Mouse (Mus musculus): Measurements from ENCODE around the gene Mgat5.

Mgat5 gene

DNA sequence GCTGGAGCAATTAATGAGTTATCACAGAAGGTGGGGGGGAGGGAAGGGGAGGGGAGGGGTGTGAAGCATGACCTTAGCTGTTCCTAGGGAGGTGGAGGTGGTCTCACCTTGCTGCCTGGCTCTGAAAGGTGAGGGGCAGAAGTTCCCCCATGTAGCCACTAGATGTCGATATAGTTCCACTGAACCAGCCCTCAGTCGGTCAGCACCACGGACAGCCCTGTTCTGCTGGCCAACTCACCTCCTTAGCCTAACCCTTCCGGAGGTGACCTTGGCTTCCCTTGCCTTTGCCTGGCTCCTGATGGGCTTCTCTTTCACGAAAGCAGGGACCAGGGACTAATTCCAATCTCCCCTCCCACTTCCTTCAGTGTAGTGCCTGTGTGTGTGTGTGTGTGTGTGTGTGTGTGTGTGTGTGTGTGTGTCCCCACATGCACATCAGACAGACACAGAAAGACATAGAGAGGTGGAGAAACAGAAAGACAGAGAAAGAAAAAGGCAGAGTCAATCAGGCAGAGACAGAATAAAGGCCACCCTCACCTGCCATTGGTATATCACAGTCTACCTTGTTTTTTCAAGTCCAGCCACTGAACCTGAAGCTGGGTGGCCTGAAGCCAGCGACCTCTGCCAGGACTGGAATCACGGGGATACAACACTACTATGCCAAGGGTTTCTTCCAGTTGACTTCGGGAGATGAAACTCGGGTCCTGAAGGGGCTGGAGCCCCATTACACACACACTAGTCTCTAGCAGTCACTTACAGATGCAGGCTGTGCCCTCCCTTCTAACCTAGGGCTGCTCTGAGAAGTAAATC is 292.1 kb downstream of the Mgat5 start:
- peak in 1 of 2 experiments; percentile 43 for DNase-seq (ENCODE audit: low spot score in 2 of 2)

DNA sequence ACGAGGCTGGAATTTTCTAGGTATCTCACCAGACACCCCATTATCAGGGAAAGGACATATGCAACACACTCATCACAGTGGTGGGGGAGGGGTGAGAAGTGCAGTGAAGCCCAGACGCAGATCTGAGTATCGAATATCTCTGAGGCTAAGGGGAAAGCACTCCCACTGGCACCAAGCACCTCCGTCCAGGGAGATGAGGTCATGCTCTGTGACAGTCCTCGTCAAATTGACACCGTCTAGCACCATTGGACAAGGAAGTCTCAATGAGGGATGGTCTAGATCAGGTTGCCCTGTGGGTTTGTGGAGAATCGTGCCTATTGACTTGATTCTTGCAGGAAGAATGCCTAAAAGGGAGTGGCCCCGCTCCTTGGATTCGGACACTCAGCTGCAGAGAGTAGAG is 293.9 kb downstream of the Mgat5 start:
- DNase-seq (ENCODE audit: low spot score in 2 of 2) = no peak

DNA sequence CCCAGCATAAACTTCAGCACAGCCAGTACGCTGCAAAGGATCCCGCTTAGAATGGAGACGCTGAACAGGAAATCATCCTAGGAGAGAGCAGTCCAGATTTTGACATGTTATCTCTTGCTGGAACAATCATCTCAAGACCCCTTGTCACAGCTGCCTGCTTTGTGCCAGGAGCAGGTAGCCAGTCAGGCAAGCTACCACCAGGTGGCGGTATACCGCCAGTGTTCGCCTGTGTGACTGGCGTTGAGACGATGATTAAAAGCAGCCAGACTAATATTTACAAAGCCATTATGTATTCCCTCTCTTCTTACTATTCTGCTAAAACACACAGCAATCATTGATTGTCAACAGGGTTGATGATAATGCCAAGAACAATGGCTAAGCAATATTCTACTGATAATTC is 295.4 kb downstream of the Mgat5 start:
- peak; percentile 82 to 89 for DNase-seq (ENCODE audit: low spot score in 2 of 2)

DNA sequence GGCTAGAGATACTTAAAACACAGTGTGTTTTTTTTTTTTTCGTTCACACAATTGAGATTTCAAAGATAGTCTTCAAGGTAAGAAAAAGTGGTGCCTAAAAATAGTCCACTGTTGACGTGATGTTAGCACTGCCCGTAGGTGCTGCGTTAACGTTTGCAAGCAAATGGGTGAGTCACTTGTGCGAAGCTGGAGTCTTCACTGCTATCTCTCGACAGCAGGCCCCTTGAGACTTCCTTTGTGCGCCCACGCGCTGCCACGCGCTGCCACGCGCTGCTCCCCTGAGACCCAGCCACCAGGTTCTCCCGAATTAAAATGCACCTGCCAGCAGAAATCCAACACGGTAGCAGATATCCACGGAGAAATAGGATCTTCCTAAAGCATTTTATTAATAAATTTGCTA is 295.9 kb downstream of the Mgat5 start:
- no peak for DNase-seq (ENCODE audit: low spot score in 2 of 2)

DNA sequence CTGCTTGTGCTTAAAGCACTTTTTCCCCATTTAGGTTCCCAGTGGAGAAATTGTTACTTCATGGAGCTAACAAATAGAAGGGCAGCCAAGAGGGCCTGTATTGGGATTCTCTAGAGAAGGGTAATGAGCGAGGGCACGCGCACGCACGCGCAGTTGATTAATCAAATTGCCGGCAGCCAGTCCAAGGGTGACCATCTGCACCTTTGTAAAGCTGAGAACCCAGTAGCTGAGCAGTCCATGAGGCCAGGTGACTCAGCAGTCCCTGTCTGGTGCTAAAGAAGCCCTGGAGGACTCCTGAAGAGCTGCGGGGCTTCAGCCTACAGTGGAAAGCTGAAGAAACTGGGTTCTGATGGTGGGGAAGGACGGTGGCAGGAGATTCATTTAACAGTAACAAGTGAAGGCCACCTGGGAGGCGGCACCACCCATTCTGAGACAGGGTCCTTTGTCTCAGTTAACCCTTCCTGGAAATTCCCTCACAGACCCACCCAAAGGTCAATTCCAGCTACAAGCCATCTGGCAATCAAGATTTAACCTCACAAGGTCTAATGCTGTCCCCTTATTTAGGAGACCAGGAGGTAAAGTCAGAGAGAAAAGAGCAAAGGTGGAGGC is 302.3 kb downstream of the Mgat5 start:
- no peak for DNase-seq (ENCODE audit: low spot score in 2 of 2)

DNA sequence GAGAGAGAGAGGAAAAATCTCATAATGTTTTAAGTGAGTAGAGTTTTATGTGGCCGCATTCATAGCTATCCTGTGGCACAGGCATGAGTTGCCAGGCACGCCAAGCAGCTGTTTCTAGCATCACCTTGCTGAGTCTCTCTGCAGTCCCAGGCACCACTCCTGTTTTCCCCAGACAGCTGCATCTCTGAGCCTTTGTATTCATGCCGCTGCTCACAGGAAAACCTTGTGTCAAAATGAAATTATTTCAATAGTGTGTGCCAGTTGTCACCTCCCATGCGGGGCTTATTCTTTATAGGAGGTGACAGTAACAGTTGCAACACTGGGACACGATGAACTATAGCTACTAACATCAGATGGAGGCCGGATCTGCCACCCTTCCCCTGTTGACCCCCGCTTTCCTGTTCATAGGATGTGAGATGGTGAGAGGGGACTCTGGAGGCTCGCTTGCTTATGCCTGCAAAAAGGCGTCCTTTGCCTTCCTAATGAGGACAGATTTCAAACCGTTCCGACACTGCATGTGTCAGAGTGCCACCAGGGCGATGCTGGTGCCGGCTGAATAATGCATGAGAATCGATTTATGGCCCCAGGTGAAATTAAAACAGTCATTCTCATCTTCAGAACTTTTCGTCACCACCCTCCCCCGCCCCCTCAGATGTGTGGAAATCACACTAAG is 303.4 kb downstream of the Mgat5 start:
- no peak for DNase-seq (ENCODE audit: low spot score in 2 of 2)

DNA sequence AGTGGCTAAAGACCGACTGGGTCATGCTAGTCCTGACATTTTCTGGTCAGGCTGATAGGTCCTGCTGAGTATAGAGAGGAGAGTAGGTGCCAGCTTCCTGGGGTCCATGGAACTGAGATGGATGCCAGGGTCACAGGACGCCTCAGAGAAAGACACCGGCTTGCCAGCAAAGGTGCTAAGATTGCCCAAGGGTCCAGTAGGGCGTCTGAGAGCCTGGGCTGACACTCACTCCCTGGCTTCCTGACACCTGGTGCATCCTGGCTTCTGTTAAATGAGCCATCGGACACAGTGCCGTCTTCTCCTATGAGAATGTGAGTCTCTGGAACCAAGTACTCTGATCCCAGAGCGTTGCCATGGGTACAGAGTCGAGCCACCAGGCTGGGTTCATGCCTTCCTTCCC is 304.1 kb downstream of the Mgat5 start:
- no peak for DNase-seq (ENCODE audit: low spot score in 2 of 2)

DNA sequence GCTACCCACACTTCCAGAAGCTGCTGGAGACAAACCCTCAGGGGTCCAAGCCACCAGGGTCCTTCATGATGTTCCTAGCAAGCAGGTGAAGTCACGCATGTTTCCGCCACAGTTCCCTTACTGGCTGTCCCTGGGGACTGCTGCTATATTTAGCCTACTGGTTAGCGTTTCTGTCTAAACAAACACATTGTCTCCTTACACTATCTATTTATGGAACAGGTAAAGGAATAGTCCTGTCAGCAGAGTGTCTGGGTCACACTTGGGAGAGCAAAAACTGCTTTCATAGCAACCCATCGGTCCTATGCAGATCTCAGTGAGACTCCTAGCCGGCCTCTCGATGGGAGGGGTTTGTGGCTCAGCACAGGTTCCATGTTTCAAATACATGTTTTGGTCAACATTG is 306.5 kb downstream of the Mgat5 start:
- no peak for DNase-seq (ENCODE audit: low spot score in 2 of 2)

DNA sequence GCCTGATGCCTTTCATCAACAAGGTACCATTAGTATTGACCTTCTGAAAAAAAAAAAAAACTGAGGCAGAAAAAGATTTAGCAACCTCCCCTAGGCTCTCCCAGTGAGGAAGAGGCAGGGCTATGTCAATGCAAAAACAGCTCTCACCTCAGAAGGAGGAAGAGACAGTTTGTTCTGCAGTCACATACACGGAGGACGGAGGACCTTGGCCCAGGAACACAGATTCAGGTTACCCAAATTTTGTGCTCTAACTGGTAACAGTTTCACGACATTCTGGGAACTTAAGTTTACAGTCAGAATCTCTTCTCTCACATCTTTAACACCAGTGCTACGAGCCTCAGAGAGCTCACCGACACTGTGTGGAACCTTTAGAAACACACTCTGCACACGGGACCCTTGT is 307.9 kb downstream of the Mgat5 start:
- no peak for DNase-seq (ENCODE audit: low spot score in 2 of 2)

DNA sequence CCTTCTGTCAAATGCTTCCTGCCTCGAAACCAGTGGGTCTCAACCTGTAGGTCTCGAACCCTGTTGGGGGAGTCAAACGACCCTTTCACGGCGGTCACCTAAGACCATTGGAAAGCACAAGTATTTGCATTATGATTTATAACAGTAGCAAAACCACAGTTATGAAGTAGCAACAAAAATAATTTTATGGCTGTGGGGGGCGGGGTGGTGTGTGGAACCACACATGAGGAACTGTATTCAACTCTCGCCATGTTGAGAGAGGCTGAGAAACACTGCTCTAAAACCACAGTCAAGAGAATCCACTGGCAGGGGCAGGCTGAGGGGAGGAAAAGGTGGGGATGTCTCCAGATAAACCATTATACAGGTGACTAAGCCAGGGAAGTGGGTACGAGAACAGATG is 308.3 kb downstream of the Mgat5 start:
- no peak for DNase-seq (ENCODE audit: low spot score in 2 of 2)

DNA sequence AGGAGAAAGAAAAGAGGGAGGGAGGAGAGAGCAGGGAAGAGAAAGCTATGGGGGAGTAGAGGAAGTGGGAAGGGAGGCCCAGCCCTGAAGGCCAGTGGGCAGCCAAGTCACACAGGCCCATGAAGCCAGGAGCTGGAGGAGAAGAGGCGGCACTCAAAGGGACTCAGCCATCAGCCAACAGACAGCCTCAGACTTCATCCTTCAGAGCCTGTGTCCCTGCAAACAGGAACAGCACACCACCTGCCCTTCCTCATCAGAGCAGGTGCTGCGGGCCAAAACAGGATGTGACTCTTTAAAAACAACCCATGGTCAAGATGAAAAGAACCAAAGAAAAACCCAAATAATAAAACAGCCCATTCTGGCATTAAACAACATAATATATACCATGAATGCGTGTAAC is 308.8 kb downstream of the Mgat5 start:
- DNase-seq (ENCODE audit: low spot score in 2 of 2) = no peak

DNA sequence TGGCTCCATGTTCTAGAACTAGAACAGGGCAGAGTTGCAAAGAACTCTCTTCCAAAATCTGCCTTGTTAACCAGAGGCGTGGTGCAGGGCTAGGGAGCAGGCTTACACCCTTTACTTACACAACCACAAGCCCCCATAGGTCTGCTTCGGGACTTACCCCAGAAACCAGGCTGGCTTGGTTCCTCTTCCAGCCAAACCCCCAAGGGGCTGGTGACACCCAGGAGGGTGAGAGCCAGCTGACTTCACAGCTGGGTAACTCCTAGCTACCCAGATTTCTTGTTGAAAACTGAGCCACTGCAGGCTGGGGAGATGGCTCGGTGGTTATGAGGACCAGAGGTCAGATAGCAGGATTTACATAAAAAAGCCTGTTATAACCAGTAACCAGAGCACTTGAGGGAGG is 309.7 kb downstream of the Mgat5 start:
- DNase-seq (ENCODE audit: low spot score in 2 of 2) = no peak

DNA sequence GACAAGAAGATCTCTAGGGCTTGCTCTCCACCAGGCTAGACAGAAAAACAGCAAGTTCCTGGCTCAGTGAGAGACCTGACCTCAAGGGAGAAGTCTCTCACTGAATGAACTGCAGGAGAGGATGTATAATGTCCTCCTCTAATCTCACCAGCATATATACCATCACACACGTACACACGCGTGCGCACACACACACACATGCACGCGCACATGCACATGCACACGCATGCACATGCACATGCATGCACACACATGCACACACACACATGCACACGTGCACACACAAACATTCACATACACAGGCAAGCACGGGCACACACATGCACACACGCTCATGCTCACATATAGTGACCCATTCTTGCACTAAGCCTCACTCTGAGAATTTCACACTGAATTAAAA is 310.1 kb downstream of the Mgat5 start:
- DNase-seq (ENCODE audit: low spot score in 2 of 2) = no peak

DNA sequence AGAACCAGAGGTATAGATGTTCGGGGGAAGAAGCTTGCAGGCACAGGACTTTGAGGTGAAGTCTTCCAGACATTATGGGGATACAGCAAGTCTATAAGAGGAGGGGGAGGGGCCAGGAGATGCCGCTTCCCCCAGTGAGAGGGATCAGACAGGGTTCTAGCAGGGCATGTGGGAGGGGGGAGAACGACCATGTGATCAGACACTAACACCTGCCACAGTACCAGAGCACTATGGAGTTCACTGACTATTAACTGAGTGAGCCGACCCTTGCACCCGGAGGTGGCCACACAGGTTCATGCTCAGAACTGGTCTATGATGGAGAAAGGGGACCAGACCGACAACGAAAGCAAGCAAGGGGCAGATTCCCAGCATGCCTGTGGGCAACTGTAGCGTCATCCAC is 318.5 kb downstream of the Mgat5 start:
- no peak for DNase-seq (ENCODE audit: low spot score in 2 of 2)

DNA sequence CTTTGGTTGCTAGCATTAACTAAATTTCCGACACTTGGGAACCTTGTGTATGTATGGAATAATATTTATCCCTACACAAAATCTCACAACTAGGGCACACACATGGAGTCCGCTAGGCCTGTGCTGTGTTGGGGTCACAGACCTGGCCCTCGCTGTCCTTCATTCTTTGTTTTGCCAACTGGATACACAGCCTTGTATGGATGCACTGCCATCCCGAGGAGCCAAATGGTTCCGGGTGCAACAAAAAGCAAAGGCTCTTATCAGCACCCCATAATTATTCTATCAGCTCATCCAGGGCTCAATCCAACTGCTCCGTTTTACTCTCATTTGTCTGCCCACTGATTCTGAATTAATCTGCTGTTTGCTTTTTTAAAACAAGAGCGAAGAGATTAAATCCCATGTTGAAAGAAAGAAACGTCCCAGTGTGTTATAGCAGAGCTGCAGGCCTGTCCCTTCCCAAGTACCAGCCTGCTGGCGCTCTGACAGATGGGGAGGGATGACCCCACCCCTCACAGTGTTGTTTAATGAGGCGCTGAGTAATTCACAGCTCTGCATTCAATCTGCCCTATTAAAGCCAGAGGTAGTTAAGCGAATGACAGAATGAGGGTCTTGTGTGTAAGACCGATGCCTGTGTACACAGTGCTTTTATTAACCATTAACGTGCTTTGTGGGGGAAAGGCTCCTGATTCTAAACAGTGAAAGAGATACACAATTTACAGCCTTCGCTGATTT is 326.2 kb downstream of the Mgat5 start:
- DNase-seq (ENCODE audit: low spot score in 2 of 2) = no peak

DNA sequence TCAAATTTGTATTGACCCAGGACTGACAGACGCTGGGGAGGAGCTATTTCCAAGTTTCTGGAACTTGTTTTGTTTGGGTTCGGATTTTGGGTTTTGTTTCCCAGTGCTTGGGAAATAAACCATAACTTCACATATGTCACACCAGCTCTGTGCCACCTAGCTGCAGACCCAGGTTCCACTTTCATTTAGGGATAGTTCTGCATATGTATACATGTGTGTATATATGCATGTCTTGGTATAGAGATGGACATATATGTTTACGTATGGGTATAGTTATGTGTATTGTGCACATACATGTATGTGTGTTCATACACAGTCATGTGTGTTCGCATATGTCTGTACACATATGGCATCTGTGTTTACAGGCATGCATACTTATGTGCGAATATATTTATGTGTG is 326.9 kb downstream of the Mgat5 start:
- DNase-seq (ENCODE audit: low spot score in 2 of 2) = no peak

DNA sequence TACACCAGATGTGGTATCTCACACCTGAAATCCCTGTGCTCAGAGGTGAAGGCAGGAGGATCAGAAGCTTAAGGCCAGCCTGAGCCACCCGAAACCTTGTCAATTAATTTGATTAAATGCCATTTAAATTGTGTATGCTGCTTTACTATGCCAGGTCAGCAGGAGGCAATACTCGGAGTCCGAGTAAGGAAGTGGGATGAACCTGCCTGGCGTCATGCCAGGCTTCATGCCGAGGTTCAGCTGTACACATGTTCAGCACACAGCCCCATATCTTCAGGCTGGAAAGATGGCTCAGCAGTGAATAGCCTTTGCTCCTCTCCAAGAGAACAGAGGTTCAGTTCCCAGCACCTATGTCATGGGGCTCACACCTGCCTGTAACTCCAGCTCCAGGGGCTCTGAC is 331.6 kb downstream of the Mgat5 start:
- DNase-seq (ENCODE audit: low spot score in 2 of 2) = no peak

DNA sequence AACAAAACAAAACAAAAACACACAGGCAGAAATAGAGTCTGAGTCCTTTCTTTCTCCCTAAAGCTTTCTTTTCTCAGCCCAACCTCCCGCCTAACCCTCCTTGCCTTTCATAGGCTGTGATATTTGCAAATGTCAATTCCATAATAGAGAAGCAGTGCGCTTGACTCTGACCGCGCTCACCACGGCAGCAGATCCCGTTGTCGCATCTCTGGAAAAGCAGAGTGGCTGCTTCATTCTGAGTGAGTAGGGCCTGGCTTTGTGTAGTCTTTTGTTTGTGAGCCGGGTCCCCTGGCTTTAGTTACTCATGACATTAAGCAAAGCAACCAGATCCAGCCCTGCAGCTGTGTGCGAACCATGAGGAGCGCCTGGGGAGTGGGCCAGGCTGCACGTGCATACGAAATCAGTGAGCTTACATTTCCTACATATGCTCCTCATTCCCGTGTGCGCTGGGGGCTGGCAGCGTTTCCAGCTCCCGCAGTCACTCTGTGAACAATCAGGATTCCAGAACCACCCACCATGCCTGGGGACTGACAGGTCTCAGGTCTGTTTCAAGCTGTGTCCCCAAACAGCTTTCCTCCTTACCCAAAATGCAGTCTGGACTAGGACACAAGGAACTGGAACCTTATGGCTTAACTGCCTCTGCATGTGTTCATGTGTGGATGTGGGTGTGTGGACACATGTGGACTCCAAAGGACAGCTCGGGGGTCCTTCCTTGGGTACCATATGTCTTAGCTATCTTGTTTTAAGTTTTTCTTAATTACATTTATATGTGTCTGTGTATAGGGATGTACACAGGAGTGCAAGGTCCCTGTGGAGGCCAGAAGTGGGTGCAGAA is 332.6 kb downstream of the Mgat5 start:
- peak; percentile 19 to 21 for DNase-seq (ENCODE audit: low spot score in 2 of 2)

Data from frontal cortex, postnatal 36 days (tissue).